Mouse (Mus musculus) left cerebral cortex, postnatal 14 days (tissue): ENCODE data around the gene Iqsec1. TPM values are rescaled to one million over a fixed set of nuclear protein-coding genes. Genes with fewer than 3 reads are reported as not detected.
A peak's percentile ranks its signal among the peaks of the same experiment; 100 is the strongest.
"Not testable (repeated sequence)": the region's sequence is repeated elsewhere in the genome, so short reads cannot be mapped to it uniquely, and the experiment has no call there.

Source experiments
- DNase-seq, 2 experiments: peaks; one replicate each; pipeline ENCODE4 v3.0.0; 2021 to 2022; ENCODE audit warnings: low spot score in 2 of 2, mixed read lengths in 1 of 2
- intact Hi-C: fragments of 180-260 bp; cut with DNase I; formaldehyde crosslinking; loops from one replicate; pipeline ENCODE4 v1.15.1; 2025
- total RNA-seq, 2 experiments: library from RNA; stranded (reverse); gene quantifications; 2 replicates each; pipeline ENCODE4 v1.2.3; 2021

Iqsec1 gene
- total RNA-seq, 2 experiments from 2014 or later, result 246 to 274 TPM

DNA sequence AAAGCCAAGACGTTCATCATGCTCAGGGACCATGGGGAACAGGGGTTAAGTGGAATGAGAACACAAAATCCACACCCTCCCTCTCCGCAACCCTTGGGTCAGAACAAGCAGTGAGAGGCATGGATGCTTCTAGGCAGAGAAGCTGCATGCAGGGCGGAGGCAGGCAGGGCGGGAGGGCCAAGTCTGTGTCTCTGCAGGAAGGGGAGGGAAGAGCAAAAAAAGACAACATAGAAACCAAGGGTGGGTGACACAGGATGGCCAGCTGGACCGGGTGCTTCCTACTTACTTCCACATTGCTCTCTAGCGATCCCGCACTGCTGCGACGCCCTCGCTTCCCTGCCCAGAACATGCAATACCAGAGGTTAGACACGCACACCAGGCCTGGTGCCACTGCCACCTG is 324.7 kb downstream of the Iqsec1 start:
- no peak for DNase-seq
- intact Hi-C loops, result no loop called here

DNA sequence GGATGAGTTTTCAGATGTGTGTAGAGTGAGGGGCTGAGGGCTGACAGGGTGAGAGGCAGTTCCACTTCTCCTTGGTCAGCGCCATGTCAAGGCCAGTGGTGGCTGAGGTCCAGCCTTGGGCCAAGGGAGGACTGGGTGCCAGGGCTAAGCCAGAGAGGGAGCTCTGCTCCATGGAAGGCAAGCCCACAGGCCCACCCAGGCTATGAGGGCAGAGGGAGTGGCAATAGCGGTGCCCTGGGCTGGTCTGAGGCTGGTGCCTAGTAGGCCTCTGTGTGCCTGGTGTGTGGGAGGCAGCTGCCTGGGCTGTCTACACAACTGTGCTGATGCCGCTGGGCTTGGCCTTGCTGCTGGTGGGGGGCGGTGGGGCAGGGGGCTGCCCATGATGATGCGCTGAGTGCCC is 326.3 kb downstream of the Iqsec1 start:
- DNase-seq, result no peak
- intact Hi-C loops, result no loop called here

DNA sequence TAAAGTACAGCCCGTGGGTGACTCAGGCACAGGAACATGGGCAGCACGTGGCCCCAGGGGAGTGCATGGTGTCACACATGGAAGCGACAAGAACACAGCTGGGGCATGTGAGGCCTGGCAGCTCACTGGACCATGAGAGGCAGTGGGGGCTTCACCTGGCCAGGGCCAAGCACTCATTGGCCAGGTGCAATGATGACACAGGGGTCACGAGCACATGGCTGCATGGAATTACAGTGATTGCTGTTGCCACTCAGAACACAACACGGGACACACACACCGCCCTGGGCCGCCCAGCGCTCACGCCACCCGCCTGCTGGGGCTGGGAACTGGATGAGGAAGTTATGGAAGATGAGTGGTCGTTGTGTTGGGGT is 327.5 kb downstream of the Iqsec1 start:
- no peak for DNase-seq
- intact Hi-C loops, result no loop called here

DNA sequence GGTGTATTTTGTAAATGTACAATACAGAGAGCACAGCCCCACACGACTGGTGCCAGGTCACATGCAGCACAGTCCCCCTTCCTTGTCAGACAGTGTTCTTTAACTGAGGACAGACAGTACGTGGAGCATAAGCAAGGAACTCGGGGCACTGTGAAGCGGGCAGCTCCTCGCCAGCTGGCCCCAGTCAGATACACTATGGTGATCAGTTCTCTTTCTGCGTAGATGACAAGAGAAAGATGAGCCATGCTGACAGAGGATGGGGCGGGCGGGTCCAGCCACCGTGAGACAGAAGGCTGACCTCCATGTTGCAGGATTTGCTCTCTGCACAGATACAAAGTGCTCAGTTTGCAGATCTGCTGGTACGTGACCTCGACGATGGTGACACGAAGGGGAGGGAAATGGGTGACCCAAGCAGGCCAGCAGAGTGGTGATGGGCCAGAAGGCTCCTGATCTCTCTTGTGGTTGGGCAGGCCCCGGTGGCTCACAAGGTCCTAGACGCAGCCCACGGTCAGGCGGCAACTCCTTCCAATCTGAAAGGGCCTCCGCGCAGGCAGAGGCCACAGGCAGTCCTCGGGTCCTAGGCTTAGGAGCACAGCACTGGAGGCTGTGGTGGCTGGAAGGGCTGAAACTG is 328.0 kb downstream of the Iqsec1 start:
- intact Hi-C loops, result no loop called here
- no peak for DNase-seq

DNA sequence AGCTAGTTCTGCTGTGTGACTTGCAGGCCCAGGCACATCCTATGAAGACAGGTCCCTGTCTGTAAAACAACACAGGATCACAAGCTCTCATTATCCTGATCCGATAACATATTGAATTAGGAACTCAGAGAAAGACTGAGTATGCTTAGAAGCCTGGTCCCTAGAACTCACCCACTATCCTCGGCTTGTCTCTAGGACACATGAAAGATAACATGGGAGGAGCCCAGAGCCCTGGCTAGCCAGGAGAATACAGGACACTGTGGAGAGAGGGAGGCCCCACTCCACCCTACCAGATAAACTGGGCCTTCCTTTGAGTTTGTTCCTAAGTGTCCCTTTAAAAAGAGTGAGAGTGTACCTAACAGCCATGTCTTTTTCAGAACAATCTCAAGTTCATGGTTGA is 328.6 kb downstream of the Iqsec1 start:
- DNase-seq, result no peak
- intact Hi-C loops, result loop anchor here (5.0 kb wide), 1 partner anchor 53 kb away; no protein-coding TSS in a partner anchor

DNA sequence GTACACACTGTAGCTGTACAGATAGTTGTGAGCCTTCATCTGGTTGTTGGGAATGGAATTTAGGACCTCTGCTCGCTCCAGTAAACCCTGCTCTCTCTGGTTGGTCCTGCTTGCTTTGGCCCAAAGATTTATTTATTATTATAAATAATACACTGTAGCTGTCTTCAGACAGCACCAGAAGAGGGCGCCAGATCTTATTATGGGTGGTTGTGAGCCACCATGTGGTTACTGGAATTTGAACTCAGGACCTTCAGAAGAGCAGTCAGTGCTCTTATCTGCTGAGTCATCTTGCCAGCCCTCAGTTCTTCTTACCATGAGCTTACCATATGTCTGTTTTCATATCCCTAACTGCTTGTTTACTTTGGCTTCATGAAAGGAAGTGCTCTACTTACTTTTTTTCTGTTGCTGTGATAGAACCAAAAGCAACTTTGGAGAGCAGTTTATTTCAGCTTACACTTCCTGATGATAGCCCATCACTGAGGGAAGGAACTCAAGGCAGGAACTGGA is 332.1 kb downstream of the Iqsec1 start:
- not testable (repeated sequence) for DNase-seq
- intact Hi-C loops, result loop anchor here (5.0 kb wide), 1 partner anchor 49 kb away; no protein-coding TSS in a partner anchor

DNA sequence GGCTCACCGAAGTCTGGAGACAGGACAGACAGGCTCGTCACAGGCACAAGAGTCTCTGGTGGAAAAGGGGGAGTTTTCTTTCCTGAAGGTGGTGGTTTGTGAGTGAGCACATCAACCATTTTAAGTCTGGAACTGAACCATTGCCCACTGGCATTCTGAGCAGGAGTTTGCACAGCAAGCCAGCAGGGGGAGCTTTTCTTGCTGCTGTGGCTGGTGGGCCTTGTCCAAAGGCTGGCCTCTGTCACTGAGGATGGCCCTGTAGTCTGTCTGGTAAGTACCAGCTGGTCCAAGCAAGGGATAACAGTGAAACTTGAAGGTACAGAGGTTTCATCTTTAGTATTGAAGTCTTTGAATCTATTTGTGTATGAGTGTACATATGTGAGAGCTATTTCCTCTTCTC is 334.7 kb downstream of the Iqsec1 start:
- intact Hi-C loops, result loop anchor here (2.0 kb wide), 1 partner anchor 75 kb away; no protein-coding TSS in a partner anchor

DNA sequence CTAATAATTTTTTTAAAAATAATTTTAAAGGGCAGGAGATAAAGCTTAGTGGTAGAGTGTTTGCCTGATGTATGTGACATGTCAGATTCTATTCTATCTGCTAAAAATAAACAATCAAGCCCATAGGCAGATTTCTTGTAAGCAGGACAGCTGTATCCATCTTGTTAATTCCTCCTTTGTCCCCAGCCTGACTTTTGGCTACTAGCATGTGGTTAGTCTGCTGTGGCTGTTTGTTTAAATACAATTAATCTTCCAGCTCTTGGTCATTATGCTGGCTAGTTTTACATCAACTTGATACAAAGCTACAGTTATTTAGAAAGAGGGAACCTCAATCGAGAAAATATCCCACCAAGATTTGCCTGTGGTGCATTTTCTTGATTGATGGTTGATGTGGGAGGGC is 337.9 kb downstream of the Iqsec1 start:
- no peak for DNase-seq
- intact Hi-C loops, result no loop called here

More for the DNA sequence above, 334.7 kb downstream of the Iqsec1 start:
- DNase-seq, result peak in 1 of 2 experiments; percentile 52

DNA sequence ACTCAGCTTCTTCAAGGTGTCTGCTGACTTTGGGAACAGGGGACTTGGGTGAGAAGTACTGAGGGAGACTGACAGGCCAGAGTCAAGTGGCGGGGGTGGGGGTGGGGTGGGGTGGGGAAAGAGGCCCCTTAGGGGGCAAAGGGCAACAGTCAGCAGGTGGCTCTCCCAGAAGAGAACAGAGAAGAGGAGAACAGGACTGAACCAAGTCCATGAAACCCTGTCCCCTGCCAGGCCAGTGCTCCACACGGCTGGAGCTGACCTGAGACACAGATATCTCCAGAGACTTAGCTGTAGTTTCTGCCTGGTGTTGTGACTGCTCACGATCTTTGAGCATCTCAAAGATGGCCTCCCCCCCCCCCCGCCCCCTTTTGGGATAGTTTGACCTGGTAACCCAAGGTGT is 339.2 kb downstream of the Iqsec1 start:
- intact Hi-C loops, result no loop called here
- no peak for DNase-seq

DNA sequence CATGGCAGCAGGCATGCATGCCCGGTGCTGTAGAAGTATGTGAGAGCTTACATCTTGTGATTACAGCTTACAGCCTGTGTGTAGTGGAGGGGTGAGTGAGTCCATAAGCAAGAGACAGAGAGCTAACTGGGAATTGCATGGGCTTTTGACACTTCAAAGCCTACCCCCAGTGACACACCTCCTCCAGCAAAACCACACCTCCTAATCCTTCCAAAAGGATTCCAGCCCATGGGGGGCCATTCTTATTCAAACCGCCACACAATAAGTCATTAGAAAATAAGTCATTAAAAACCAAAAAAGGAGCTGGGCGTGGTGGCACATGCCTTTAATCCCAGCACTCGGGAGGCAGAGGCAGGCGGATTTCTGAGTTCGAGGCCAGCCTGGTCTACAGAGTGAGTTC is 340.1 kb downstream of the Iqsec1 start:
- no peak for DNase-seq
- intact Hi-C loops, result no loop called here

DNA sequence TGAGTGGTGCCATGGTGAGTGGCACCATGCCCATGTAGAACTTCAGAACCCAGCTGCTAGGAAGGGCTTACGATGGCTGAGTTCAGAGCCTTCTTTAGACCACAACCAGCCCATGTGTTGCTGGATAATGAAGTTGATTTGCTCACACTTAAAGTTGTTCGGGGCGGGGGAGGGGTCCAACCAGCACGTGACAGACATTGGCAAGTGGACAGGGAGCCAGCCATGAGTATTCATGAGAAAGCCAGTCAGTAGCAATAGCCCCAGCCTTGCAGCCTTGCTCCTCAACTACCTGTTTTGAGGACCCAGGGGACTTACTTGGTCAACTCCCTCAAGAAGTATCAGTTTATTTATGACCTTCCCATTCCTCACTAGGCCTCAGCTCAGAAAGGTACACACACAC is 343.5 kb downstream of the Iqsec1 start:
- intact Hi-C loops, result no loop called here
- DNase-seq, result no peak

DNA sequence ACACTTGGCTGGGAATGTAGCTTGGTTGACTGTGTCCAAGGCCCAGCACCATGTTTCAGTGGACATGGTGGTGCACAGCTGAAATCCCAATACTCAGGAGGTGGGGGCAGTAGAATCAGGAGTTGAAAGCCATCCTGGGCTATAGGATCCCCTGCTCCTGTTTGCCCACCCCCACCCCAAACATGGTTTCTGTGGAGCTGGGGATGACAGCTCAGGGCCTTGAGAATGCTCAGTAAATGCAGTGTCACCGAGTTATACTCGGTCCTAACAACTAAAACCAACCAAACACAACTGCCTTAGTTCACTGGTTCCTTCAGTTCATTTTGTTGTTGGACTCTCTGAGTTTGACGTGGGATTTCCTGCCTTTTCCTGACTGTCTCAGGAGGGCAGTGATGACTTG is 345.4 kb downstream of the Iqsec1 start:
- intact Hi-C loops, result no loop called here
- no peak for DNase-seq

DNA sequence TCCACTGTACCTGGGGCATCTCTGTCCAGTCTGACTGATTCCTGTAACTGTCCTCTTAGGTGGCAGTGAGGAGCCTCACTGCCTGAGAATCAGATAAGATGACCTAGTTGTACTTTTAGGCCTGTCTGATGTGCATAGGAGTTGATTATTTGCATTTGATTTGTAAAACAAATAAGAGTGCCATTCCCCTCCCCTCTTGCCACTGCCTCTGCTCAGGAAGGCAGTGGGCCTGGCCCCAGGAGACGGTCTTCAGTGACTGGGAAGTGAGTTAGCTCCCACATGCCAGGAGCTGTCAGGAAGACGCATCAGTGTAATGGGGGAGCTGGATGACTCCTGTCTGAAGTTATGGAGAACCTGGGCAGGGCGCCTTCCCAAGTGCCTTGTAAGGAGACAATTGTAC is 352.9 kb downstream of the Iqsec1 start:
- intact Hi-C loops, result no loop called here
- no peak for DNase-seq

DNA sequence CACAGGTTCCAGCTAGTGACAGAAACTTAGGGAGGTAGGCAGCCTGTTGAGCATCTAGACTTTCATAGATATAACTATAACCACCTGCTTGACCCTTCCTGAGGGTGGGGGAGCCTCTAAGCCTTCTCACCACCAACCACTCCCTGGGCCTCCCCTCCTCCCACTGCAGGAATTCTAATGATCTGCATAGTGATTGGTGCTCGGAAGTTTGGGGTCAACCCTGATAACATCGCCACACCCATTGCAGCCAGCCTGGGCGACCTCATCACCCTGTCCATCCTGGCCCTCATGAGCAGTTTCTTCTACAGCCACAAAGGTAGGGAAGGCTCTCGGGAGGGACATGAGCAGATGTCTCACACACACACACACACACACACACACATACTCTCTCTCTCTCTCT is 353.4 kb downstream of the Iqsec1 start:
- no peak for DNase-seq
- intact Hi-C loops, result no loop called here

DNA sequence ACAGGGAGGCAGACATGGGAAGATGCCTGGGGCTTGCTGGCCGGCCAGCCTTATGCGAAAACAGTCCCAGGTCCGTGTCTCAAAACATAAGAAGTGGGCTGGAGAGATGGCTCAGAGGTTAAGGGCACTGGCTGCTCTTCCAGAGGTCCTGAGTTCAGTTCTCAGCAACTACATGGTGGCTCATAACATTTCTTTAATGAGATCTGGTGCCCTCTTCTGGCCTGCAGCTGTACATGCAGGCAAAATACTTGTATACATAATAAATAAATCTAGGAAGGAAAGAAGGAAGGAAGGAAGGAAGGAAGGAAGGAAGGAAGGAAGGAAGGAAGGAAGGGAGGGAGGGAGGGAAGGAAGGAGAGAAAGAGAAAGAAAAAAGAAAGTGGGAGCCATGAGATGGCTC is 356.0 kb downstream of the Iqsec1 start:
- DNase-seq, intact Hi-C loops: not testable (repeated sequence)

DNA sequence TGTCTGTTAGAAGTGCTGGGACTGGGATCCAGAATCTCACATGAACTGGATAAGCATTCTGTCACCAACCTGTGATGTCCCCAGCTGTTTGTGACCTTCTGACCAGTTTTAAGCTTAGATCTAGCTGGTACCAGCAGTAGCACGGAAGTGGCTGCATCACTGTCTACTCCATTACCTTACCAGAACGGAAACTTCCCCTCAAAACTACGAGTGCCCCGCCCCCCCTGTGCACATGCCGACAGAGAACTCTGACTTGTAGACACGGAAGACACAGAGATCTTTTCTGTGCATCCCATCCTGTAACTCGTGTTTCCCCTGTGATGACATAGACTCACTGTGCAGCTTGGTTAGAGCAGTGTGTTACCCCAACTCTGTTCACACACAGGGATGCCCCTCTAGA is 358.1 kb downstream of the Iqsec1 start:
- DNase-seq, result no peak
- intact Hi-C loops, result no loop called here

DNA sequence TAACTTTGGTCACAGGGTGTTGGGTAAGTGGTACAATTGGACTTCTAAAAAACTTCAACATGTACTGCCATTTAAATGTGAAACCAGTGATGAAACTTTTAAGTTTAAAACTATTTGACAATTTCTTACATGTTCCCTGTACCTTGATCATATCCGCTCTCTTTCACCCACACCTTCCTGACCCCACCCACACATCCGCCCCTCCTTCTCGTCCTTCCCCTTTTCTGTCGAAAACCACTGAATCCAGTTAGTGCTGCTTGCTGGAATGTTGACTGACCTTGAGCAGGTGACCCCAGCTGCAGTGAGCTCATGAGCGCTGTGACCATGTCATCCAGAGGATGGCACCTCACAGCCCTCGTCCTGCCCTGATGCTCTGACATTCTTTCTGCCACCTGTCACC is 359.0 kb downstream of the Iqsec1 start:
- no peak for DNase-seq
- intact Hi-C loops, result no loop called here

DNA sequence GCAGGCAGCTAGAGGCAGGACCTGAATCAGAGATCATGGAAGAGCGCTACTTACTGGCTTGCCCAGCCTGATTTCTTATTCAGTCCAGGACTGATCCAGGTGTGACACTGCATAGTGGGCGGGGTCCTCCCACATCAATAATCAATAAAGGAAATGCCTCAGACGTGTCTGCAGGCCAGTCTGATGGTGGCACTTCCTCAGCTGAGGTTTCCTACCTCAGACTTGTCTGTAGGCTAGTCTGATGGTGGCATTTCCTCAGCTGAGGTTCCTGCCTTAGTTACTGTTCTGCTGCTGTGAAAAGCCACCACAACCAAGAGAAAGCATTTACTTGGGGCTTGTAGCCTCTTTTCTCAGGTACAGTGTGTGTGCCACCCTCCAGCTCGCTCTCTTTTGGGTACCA is 360.9 kb downstream of the Iqsec1 start:
- intact Hi-C loops, result no loop called here
- DNase-seq, result no peak

DNA sequence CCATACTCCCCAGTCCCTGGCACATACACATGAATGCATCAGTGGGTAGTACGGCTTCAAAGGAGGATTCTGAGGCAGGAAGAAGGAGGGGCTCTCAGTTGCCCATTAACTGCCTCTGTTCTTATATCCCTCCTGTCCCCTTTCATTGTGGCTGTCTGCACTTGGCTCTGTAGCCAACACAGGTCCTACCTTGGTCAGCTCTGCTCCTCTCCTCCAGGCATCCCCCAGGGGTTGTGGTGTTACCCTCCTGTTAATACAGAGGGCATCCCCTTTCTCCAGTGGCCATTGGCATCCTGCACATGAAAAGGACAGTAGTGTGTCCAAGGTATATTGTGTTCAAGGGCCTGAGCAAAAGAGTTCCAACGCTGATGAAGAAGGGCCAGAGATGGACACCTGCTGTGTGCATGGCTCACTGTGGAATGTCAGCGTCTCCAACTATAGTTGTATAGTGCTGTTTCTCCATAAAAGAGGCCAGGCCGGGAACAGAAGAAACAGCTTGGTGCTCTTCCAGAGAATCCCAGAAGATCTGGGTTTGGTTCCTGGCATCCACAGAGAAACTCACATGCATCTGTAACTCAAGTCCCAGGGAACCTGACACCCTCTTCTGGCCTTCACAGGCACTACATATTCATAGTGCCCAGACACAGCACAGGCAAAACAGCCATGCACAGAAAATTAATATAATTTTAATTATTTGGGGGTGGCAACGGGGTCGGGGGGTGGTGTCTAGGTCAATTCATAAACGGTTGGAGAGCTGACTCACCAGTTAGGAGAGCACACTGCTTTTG is 363.1 kb downstream of the Iqsec1 start:
- DNase-seq, result no peak
- intact Hi-C loops, result no loop called here

DNA sequence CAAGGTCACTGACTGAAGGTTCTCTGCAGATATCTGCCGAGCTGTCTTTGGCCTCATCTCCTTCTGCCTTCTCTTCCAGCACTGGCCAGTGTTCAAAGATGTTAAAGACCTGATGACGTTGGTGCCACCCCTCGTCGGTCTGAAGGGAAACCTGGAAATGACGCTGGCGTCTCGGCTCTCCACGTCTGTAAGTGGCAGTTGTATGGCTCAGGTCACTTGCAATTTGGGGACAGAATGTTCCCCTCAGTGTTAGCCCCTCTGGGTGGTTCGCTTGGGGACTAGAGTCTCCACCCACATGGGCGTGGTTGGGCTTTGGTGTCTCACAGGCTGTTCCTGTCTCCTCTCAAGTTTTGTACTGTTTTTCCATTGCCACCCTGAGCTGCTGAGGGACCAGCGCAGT is 363.8 kb downstream of the Iqsec1 start:
- intact Hi-C loops, result no loop called here
- no peak for DNase-seq

DNA sequence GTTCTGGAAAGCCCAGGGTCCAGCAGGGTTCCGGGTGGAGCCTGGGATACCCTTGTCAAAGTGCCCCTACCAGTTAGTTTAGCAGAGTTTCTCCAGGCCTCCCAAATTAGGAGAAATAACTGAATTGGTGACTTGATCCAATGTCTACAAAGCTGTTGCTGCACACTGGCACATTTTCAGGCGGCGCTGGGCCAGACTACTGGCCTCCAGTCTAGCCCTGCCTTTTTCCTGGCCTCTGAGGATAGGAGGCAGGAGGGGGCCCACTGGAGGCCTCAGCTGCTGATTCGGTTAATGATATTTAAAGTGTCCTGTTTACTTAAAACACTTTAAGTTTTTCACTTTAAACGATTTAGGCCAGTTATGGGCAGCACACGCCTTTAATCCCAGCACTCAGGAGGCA is 364.3 kb downstream of the Iqsec1 start:
- DNase-seq, result no peak
- intact Hi-C loops, result no loop called here
